Mouse (Mus musculus): ENCODE measurements around the gene Noxa1.

- peak; percentile 59 for TF ChIP-seq CTCF (IDR thresholded peaks at IDR 0.05; ENCODE audit: low read depth)
- TF ChIP-seq EP300 (IDR thresholded peaks at IDR 0.05; ENCODE audit: low read depth), result no peak
These were observed 46.2 kb upstream of the Noxa1 start for GRCm38 (mm10) chr2:25141185-25141584.
